Mouse (Mus musculus) layer of hippocampus, postnatal 36 days (tissue): ENCODE measurements around the gene Efr3b. TPM values are rescaled to one million over a fixed set of nuclear protein-coding genes. Genes with fewer than 3 reads are reported as not detected.
A peak's percentile ranks its signal among the peaks of the same experiment; 100 is the strongest.
"Not testable (repeated sequence)": the region's sequence is repeated elsewhere in the genome, so short reads cannot be mapped to it uniquely, and the experiment has no call there.

Source experiments
- DNase-seq, 2 experiments: peaks; one replicate each; pipeline ENCODE4 v3.0.0; 2022
- total RNA-seq, 2 experiments: library from RNA; stranded (reverse); gene quantifications; 2 replicates each; pipeline ENCODE4 v1.2.3; 2021

Efr3b gene
- total RNA-seq, 2 experiments from 2014 or later = 89.9 to 91.7 TPM

DNA sequence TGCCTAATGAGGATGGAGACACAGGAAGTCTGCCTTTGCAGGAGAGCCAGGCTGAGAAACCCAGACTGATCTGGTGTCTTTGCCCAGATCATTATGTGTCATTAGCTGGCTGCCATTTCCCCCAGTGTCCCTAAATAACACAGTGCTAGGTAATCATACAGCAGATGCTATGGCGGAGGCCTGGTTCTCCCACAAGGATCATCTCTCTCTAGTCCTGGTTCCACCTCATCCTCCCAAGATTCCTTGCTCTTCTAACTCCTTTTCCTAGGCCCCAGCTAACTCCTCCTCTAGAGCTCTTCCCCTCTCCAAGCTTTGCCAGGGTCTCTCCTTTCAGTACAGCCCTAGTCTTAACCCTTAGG lies 57.7 kb downstream of the Efr3b start:
- no peak for DNase-seq

DNA sequence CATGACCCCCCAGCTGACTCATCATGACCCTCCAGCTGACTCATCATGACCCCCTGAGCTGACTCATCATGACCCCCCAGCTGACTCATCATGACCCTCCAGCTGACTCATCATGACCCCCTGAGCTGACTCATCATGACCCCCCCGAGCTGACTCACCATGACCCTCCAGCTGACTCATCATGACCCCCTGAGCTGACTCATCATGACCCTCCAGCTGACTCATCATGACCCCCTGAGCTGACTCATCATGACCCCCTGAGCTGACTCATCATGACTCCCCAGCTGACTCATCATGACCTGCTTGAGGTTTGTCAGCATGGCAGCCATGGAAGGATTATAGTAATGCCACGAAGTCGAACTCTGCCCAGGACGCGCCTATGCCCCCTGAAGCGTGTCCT lies 65.5 kb downstream of the Efr3b start:
- not testable (repeated sequence) for DNase-seq

DNA sequence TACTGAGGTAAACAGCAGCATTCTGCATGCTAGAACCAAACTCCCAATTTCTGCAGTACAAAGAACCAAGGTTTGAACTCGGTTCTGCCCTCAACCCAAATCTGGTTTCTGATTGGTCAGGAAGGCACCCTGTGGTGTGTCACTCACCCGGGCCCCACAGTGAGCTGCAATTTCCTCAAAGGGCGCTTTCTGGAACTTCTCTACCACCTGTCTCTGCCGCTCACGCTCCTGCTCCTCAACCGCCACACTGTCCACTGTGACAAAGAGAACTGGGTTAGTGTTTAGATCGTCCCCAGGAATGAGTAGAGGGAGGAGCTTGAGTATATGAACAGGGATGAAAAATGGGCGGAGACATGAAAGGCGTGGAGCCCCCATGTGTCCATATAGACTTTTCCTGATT lies 70.3 kb downstream of the Efr3b start:
- no peak for DNase-seq

DNA sequence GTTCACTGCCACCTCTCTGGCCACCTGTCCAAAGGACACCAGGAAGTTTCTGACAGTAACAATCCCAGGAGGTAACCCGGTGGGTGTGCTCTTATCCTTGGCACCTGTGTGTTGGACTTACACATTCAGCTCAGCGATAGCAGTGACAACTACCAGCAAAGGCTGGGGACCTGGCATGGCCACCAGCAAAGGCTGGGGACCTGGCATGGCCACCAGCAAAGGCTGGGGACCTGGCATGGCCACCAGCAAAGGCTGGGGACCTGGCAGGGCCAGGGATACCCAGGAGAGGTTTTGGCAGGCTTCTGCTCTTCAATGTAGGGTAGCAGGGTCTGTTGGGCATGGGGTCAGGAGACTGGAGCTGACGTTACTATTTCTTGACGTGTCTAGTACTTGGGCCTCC lies 71.5 kb downstream of the Efr3b start:
- DNase-seq = no peak

DNA sequence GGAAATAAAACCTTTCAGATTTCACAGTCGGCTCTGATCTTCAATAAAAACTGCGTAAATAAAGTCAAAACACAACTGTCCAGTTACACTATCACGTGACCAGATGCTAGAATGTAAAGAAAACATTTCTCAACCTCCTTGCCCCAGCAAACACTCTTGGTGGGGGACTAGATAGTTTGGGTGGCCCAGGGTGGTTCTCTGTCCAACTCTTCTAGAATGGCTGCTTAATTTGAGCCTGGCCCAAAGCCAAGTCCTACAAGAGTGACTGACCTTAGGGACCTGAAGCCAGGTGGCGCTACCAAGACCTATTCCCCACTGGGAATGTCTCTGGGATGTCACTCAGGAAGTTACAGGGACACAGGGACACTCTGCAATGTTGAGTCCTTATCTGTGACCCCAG lies 78.2 kb downstream of the Efr3b start:
- no peak for DNase-seq

DNA sequence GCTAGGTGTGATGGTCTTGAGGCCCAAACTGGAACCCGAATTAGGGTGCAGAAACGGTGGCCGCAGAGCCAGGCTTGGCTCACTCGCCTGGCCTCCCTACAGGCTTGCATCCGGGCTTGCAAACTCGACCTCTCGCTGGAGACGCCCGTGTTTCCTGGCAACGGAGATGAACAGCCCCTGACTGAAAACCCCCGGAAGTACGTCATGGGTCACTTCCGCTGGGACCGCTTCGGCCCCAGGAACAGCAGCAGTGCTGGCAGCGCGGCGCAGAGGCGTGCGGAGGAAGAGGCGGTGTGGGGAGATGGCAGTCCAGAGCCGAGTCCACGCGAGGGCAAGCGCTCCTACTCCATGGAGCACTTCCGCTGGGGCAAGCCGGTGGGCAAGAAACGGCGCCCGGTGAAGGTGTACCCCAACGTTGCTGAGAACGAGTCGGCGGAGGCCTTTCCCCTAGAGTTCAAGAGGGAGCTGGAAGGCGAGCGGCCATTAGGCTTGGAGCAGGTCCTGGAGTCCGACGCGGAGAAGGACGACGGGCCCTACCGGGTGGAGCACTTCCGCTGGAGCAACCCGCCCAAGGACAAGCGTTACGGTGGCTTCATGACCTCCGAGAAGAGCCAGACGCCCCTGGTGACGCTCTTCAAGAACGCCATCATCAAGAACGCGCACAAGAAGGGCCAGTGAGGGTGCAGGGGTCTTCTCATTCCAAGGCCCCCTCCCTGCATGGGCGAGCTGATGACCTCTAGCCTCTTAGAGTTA lies 78.7 kb downstream of the Efr3b start:
- DNase-seq = peak; percentile 86

DNA sequence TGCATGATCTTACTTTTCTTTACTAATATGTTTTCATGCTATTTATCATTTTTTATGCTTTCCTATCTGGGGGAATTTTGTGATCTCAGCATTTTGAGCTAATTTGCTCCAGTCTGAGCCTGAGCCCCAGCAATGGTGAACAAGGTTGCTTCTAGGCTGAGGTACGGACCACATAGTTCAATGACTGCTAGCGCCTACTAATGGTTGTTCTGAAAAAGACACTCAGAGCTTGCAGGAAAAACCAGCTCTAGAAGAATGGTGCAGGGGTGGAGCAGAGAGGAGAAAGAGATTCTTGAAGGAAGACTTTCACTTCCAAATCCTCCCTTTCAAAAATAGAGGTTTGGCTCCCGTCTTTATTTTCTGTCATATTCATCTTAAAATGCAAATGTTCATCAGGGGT lies 82.4 kb downstream of the Efr3b start:
- DNase-seq = no peak

DNA sequence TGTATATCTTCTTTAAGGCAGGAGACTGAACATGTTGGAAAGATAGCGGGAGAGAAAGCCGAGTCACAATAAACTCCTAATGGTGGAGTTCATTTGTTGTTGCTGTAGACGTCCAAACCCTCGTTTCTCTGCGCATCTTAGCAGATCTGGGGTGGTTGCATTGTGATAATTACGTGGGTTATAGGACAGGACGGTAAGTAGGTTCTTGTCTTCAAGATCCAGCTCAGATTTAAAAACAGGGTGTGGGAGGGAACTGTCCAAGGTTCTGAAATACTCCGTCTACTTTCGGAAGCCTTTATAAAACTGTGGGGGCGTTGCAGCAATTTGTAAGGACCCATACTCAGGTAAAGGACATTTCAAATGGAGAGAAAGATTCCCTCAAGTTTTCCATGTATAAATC lies 83.3 kb downstream of the Efr3b start:
- no peak for DNase-seq

DNA sequence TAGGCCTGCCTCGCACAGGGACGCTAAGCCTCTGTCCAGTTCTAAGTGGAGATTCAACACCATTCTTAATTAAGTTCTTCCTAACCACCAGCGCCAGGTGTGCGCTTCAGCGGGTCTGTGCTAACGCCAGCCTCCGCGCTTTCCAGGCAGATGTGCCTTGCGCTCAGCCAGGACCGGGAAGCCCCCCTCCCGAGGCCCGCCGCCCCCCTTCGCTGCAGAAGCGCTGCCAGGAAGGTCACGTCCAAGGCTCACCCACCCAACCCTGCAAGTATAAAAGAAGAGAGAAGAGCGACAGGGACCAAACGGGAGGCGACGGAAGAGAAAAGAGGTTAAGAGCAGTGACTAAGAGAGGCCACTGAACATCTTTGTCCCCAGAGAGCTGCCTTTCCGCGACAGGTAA lies 84.1 kb downstream of the Efr3b start, which contains the start of gene Pomc:
Gene Pomc, plus strand, starts transcription at position 301 of the 400 bp plus-strand sequence.
- DNase-seq = no peak

DNA sequence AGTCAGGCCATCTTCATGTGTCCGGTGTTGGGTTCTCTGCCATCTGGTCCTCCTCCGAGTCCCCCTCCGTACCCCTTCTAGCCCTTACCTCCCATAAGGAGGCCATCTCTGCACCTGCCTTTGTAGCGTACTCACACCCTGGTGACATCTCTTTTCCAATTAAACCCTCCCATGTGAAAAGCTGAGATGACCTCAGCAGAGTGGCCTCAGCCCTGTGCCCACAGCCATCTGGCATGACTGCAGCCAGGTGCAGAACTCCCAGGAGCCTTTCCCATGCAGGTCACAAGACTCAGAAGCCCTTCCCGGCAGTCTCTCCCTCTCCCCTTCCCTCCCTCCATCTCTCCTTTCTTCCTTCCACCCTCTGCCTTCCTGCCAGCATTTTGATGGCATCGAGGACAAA lies 91.2 kb downstream of the Efr3b start:
- DNase-seq = no peak

GRCm38 (mm10) chr12:3944454-3945073 lies 94.2 kb downstream of the Efr3b start:
- no peak for DNase-seq

- no peak for DNase-seq
Observed at GRCm38 (mm10) chr12:3942026-3942425, 96.7 kb downstream of the Efr3b start.

DNA sequence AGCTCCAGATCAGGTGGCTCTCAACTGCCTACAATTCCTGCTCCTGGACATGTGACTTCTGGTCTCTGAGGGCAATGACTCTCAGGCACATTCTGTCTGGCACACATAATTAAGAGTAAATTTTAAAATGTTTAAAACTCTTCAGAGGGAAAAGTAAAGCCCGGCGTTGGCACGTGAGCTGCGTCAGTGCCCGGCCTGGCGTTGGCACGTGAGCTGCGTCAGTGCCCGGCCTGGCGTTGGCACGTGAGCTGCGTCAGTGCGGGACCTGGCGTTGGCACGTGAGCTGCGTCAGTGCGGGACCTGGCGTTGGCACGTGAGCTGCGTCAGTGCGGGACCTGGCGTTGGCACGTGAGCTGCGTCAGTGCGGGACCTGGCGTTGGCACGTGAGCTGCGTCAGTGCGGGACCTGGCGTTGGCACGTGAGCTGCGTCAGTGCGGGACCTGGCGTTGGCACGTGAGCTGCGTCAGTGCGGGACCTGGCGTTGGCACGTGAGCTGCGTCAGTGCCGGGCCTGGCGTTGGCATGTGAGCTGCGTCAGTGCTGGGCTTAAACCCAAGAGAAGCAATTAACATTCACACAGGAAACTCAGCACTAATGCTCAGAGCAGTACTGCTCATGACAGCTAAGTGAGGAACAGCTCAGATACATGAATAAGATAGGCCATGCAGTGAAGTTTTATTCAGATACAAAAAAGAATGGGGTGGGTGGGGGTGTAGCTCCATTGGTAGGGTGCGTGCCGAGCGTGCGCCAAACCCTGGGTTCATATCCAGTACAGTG lies 108.4 kb downstream of the Efr3b start:
- peak; percentile 49 to 63 for DNase-seq

DNA sequence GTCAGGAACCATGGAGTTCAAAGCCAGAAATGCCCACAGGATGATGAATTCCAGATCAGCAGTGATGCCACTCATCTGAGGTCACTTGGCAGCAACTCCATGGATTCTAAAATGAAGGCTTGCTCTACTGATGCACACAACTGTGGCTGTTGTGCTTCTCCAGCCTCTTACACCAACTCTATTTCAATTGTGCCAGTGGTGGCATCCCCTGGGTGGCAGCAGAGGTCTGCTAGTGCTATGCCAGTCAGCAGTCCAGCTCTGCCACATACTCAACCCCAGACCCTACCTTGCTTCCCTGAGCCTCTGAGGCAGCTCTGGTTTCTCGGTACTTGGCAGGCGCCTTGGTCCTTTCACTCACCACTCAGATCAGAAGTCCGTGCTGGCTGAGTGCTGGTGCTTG lies 109.9 kb downstream of the Efr3b start:
- peak; percentile 31 to 45 for DNase-seq

GRCm38 (mm10) chr12:3926127-3926526 lies 112.6 kb downstream of the Efr3b start:
- DNase-seq = peak; percentile 37 to 64

DNA sequence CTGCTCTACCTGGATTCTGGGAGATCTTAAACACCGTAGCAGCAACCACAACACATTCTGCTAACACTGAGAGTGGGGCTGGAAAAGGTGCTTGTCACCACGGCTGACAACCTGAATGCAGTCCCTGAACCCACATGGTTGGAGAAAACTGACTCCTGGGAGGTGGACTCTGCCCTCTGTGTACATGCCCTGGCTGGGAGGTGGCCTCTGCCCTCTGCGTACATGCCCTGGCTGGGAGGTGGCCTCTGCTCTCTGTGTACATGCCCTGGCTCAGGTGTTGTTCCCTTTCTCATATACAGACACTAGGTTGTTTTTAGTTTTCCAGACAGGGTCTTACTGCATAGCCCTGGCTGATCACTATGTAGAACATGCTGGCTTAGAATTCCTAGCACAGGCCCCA lies 119.3 kb downstream of the Efr3b start:
- no peak for DNase-seq

DNA sequence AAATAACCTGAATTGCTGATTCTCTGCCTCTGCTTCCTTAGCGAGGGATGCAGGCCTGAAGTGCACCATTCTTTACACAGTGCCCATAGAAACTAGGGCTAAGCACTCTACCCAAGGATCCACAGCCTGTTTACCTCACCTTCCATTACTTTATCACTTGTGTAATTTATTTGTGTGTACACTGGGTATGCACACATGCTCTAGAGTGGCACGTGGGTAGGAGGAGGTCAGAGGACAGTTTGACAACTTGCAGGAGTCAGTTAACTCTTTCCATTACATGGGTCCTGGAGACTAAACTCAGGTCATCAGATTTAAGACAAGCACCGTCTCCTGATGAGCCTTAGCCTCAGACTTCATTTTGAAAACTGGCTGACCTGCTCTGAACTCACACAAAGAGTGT lies 120.1 kb downstream of the Efr3b start:
- DNase-seq = no peak

- DNase-seq = no peak
Observed at GRCm38 (mm10) chr12:3917668-3918341, 120.9 kb downstream of the Efr3b start.

GRCm38 (mm10) chr12:3915852-3916251 lies 122.9 kb downstream of the Efr3b start:
- no peak for DNase-seq
